Mouse (Mus musculus) gastrocnemius, adult 18-20 months (tissue): ENCODE results near the gene Trim27. TPM values are rescaled to one million over a fixed set of nuclear protein-coding genes. Genes with fewer than 3 reads are reported as not detected.

Experiments
- DNase-seq: peaks from one replicate; pipeline ENCODE4 v3.0.0; 2021; ENCODE audit warnings: low spot score
- total RNA-seq, 2 experiments: library from RNA; stranded (reverse); gene quantifications; 2 replicates each; pipeline ENCODE4 v1.2.3; 2021

Gene Trim27
- total RNA-seq, 2 experiments from 2014 or later = 21.0 to 22.0 TPM

DNA sequence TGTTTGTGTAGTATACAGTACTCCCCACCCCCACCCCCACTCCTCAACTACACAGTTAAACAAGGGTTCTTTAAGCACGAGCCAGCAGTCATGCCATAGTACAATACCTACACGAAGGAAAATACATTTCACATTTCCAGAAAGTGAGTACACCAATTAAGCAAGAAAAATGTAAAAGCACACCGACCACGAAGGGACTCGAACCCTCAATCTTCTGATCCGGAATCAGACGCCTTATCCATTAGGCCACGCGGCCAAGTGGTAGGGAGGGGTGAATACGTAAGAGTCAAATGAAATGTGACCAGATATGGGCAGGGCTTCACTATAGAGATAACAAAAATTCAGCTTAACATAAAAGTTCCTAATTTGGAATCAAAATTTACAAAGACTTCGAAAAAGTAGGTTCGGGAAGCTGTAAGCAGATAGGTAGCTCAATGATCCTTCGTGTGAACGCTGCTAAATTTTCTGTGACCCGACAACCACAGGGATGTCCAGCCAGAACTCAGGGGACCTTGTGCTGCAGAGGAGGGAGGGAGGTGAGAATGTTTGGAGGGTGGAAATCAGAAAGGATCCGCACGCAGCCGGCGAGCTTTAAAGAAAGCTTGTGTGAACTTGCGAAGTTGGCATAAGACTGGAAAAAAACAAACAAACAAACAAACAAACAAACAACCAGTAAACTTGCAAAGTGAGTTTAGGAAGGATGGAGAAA lies 36.2 kb downstream of the Trim27 start:
- peak; percentile 32 for DNase-seq

DNA sequence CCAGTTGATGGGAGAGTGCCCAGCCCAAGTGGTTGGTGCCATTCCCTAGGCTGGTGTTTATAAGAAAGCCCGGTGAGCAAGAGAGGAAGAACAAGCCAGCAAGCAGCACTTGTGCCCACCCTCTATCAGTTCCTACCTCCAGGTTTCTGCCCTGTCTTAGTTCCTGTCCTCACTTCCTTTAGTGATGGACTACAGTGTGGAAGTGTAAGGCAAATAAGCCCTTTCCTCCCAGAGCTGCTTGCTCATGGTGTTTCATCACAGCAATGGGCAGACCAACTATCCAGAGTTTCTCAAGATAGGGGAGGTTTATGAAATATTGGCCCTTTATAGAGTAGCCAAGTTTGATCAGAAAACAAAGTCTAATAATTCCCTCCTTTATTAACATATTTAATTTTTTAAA lies 37.5 kb downstream of the Trim27 start:
- no peak for DNase-seq

- no peak for DNase-seq
Observed at GRCm38 (mm10) chr13:21221656-21222462, 42.6 kb downstream of the Trim27 start.

DNA sequence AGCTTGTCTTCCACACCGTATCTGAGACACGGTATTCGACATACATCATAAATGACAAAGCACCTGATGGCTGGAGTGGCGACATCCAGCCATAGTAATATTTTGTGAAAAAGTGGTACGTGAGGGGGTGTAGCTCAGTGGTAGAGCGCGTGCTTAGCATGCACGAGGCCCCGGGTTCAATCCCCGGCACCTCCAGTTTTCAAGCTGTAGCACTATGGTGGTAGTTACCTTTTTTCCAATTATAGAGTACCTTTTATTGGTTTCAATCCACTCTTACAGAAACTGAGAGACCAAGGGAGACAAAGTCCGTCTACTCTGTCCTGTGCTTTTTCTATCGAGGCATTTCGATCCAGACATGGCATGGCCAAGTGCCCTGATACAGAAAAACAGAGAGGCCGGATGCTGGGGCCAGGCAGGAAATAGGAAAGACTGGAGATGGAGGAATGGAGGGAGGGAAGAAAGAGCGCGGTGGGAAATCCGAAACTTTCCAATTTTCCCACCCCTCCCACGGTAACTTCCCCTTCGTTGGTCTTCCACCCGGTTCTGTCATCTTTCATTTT lies 43.3 kb downstream of the Trim27 start:
- DNase-seq = peak; percentile 80

DNA sequence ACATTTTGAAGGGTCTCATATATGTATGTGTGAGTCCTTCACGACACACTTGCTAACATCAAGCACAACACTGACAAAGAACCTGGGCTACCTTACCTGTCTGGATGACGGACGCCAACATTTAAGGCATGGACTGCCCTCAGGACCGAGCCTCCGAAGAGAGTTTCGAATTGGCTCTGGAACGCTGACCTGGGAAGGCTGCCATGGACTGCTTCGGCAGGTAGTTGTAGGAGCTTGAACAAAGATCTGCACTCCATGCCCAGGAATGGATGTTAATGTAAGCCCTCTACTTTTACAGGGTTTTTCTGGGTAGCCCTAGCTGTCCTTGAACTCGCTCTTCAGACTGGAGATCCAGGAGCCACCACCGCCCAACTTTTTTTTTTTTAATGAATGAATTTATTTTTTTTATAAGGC lies 44.0 kb downstream of the Trim27 start:
- DNase-seq = no peak

DNA sequence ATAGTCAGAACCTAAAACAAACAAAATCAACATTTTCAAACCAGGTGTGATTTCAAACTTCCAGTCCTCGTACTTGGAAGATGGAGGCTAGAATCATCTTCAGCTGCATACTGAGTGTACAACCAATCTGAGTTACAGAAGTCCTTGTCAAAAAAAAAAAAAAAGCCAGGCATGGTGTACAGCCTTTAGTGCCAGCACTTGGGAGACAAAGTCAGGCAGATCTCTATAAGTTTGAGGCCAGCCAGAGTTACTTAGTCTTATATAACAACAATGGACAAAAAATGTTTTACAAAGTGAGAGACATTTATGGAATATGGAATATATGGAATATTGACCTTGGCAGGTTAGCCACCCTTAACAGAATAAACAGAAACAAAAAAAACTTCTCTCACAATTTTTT lies 45.1 kb downstream of the Trim27 start:
- DNase-seq = no peak

DNA sequence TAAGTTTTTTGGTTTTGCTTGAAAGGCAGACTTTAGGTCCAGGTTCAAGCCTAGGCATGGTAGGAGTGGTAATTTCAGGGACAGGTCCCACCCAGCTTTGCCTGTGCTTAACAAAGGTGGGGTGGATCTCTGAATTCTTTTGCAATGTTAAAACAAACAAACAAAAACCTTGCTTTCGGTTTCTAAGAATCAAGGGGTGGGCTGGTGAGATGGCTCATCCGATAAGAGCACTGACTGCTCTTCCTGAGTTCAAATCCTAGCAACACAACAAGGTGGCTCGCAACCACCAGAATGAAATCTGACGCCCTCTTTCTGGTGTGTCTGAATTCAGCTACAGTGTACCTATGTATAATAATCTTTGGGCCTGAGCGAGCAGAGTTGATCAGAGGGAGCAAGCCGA lies 46.0 kb downstream of the Trim27 start:
- DNase-seq = no peak

- DNase-seq = no peak
Observed at GRCm38 (mm10) chr13:21226031-21226430, 46.8 kb downstream of the Trim27 start.

- DNase-seq = peak; percentile 65
Observed at GRCm38 (mm10) chr13:21233732-21234705, 54.8 kb downstream of the Trim27 start.

GRCm38 (mm10) chr13:21236714-21237113 lies 57.5 kb downstream of the Trim27 start:
- no peak for DNase-seq

DNA sequence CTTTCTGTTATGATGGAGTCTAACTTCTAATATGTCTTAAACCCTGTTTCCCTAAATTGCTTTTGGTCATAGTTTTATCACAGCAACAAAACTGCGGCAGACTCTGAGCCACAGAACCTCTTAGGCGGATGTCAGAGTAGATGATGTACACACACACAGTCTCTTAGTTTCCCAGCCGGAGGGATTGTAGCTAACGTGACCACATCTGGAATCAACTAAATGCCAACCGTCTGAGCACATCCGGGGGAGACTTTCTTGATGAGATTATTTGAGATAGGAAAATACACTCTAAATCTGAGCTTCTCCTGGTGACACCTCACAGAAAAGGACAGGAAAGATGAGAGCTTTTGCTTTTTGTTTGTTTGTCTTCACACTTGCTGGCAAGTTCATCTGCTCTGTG lies 57.9 kb downstream of the Trim27 start:
- DNase-seq = no peak

DNA sequence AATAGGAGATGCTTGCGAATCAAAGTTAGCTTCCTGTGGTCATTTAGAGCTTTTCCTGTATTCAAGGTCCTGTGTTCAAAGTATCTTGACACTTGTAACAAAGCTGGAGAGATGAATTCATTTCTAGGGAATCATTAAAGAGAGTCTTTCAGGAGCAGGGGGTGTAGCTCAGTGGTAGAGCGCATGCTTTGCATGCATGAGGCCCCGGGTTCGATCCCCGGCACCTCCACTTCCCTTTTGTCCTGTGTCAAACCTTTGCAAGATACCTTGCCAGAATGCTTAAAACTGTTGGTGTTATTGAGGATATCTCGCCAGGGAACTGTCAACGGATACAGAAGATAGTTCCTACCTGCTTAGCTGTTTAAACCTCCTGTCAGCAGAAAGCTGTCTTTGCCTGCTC lies 61.5 kb downstream of the Trim27 start:
- no peak for DNase-seq

DNA sequence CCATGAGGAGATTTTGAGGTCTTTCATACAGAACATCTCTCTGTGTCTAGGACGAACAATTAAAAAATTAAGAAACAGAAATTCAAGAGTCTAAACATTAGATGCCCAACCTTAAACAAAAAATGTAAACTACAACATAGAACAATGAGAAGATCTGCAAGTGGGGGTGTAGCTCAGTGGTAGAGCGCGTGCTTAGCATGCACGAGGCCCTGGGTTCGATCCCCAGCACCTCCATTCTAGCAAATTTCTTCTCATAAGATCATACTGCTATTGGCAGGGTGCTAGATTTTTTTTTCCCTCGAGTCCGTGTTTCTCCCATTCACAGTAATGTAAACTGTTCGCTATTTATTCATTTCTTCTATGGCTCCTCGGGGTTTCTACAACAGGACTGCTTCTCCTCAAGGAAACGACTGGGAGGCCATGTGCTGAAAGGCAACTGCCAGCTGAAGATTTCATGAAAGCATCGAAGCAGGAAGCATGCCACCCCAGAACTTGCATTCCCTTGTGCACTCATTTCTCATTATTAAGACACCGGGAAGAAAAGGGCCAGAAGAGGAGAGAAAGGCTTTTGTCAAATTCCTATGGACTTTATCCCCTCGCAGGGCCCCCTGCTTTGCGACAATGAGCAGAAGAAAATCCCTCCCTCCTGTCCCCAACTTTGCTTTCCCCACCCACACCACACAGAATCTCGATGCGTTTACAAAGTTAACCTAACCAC lies 63.3 kb downstream of the Trim27 start:
- DNase-seq = no peak

DNA sequence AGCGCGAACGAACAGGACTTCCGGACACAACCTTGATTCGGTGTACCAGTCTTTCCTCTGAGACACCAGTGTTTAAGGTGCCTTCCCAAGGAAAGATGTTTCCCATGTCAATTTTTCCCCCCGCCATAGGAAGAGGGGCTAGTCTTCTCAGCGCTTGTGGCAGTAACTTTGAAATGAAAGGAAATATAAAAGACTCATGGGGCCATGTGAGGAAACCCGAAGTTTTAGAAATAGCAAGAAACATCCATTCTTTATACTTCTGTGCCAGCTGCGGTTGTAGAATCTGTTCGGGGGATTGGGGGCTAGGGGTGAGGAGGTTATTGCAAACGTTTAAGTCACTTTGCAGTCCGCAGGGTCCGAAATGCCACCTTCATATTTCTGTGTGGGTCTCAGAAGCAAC lies 64.0 kb downstream of the Trim27 start:
- no peak for DNase-seq

- no peak for DNase-seq
Observed at GRCm38 (mm10) chr13:21244089-21244488, 64.8 kb downstream of the Trim27 start.

Other genes with a start within 250 kb of the Trim27 start
- gene Olfr1370, start 104.5 kb upstream of the Trim27 start, total RNA-seq = not detected
- gene Olfr1369-ps1, start 68.0 kb upstream of the Trim27 start, total RNA-seq = not detected
- not detected for gene Olfr263, start 49.8 kb upstream of the Trim27 start, total RNA-seq
- gene Olfr1368, start 33.6 kb upstream of the Trim27 start, total RNA-seq = not detected
- not detected for gene Gpx5, start 113.3 kb downstream of the Trim27 start, total RNA-seq
- gene Gpx6, start 132.7 kb downstream of the Trim27 start, total RNA-seq = not detected
- not detected for gene Olfr1367, start 167.5 kb downstream of the Trim27 start, total RNA-seq
- 1 to 10 TPM; 6.8 to 7.6 TPM for gene Zscan12, start 183.4 kb downstream of the Trim27 start, total RNA-seq
- 10 to 100 TPM; 13.0 to 17.0 TPM for gene Zkscan3, start 223.3 kb downstream of the Trim27 start, total RNA-seq